Mouse (Mus musculus): ENCODE results near the gene Clptm1. TPM values are rescaled to one million over a fixed set of nuclear protein-coding genes. Genes with fewer than 3 reads are reported as not detected.

Clptm1 gene
- polyA plus RNA-seq, 1 experiment = 95.7 TPM

DNA sequence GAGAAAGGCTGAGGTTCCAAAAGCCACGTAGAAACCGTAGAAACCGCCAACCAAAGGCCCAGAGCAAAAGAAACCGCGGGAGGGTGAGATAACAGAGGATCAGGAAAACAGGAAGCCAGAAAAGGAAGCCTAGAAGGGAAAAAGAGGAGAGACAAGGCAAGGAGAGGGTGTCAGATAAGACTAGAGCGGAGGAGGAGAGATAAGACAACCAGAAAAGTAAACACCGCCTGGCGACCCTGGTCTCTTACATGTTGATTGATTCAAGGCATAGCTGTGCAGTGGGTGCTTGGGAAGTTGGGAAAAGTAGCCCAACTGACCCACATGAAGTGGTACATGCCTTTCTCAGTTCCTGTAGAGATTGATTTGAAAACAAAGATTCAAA, 30.4 kb upstream of the Clptm1 start:
- TF ChIP-seq USF1 (IDR thresholded peaks at IDR 0.05; ENCODE audit: low read depth) (no peak), CEBPB (IDR thresholded peaks at IDR 0.05; ENCODE audit: low read depth) (no peak), MYOG (IDR thresholded peaks at IDR 0.05; ENCODE audit: control insufficient read depth, extremely low read depth, insufficient read length) (no peak)
- no peak overlapping the region for H3ac ChIP-seq (ENCODE audit: control insufficient read depth, insufficient read length, low read depth)
- H3K27me3 ChIP-seq (ENCODE audit: control insufficient read depth, insufficient read depth, insufficient read length) = no peaks in the 10 kb centered on the region
- H3K4me3 ChIP-seq (ENCODE audit: insufficient read depth, poor library complexity, severe bottlenecking) = no peak overlapping the region
- H3K36me3 ChIP-seq (ENCODE audit: control insufficient read depth, insufficient read depth) = no peaks in the 10 kb centered on the region
- H3K79me3 ChIP-seq (ENCODE audit: low read depth) = no peaks in the 10 kb centered on the region
- no peaks in the 10 kb centered on the region for H3K79me2 ChIP-seq (ENCODE audit: control insufficient read depth, insufficient read depth)

DNA sequence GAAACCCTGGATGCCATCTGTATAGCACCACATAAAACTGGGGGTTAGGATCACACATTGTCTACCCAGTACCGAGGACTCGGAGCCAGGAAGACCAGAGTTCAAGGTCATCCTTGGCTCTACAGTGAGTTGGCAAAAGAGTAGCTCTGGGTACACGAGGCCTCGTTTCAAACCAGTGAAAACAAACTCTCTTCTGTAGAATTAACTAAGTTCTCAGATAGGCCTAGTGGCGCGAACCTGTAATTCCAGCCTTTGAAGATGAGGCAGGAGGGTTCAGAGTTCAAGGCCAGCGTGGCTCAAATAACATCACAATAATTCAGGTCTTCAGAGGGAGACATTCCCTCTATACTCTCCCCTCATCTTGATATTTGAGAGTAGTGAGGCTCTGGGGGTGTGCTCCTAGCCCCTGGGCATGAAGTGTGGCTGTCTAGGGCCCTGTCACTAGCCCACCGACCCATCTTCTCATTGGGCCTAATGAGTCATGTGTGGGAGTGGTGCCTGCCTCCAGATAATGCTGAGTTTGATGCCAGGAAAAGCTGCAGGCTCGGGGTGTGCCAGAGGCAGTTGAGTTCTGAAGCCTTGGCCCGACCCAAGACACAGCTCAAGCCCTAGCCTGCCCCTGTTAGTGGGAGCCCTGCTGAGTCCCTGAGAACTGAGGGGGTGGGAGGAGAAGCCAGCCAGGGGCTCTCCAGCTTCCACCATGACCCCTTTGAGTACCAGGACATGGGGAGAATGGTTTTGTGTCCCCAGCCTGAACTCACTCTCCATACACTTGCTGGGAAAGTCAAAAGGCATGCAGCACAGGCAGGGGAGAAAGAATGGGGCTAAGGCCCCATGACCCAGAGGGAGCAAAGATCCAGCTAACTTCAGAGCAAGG, 29.7 kb upstream of the Clptm1 start:
- H3K79me2 ChIP-seq (ENCODE audit: control insufficient read depth, insufficient read depth) = no peaks in the 10 kb centered on the region
- no peaks in the 10 kb centered on the region for H3K36me3 ChIP-seq (ENCODE audit: control insufficient read depth, insufficient read depth)
- H3K79me3 ChIP-seq (ENCODE audit: low read depth) = no peaks in the 10 kb centered on the region
- no peak overlapping the region for H3K4me3 ChIP-seq (ENCODE audit: insufficient read depth, poor library complexity, severe bottlenecking)
- H3ac ChIP-seq (ENCODE audit: control insufficient read depth, insufficient read length, low read depth) = no peak overlapping the region
- no peaks in the 10 kb centered on the region for H3K27me3 ChIP-seq (ENCODE audit: control insufficient read depth, insufficient read depth, insufficient read length)
- no peak for TF ChIP-seq MYOG (IDR thresholded peaks at IDR 0.05; ENCODE audit: control insufficient read depth, extremely low read depth, insufficient read length)
- no peak for TF ChIP-seq CTCF (IDR thresholded peaks at IDR 0.05; ENCODE audit: control insufficient read depth, insufficient read depth, insufficient read length)
- TF ChIP-seq FOSL1 (IDR thresholded peaks at IDR 0.05; ENCODE audit: insufficient read depth, low read length, poor library complexity, severe bottlenecking) = no peak
- TF ChIP-seq USF1 (IDR thresholded peaks at IDR 0.05; ENCODE audit: low read depth) = no peak
- TF ChIP-seq MAX (IDR thresholded peaks at IDR 0.05) = no peak
- TF ChIP-seq CEBPB (IDR thresholded peaks at IDR 0.05; ENCODE audit: low read depth) = no peak
- no peak for TF ChIP-seq MYOD1 (IDR thresholded peaks at IDR 0.05; ENCODE audit: control insufficient read depth, insufficient read length, low read depth)

DNA sequence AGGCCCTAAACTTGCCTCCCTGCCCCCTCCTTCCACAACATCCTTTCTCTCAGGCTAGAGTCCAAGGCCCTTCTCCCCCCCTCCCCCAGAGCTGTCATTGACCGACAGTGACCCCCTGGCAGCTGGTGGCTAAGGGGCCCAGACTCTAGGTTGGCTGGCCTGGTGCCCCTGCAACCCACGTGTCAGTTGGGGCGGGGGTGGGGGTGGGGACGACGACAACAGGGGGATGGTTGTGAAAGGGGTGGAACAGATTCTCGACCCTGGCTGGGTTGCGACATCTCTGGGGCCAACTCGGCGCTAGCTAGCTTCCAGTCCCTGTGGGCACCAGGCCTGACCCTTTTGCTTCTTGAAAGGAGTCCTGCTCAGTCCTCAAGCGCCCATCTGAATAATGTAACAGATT, 28.6 kb upstream of the Clptm1 start:
- Histone ChIP-seq H3ac (ENCODE audit: control insufficient read depth, insufficient read length, low read depth) (no peak overlapping the region), H3K36me3 (ENCODE audit: control insufficient read depth, insufficient read depth) (no peaks in the 10 kb centered on the region), H3K27me3 (ENCODE audit: control insufficient read depth, insufficient read depth, insufficient read length) (peaks cover 4% of the 10 kb centered on the region), H3K79me3 (ENCODE audit: low read depth) (no peaks in the 10 kb centered on the region), H3K4me3 (ENCODE audit: insufficient read depth, poor library complexity, severe bottlenecking) (no peak overlapping the region), H3K79me2 (ENCODE audit: control insufficient read depth, insufficient read depth) (no peaks in the 10 kb centered on the region)
- no peak for TF ChIP-seq CTCF (IDR thresholded peaks at IDR 0.05; ENCODE audit: control insufficient read depth, insufficient read depth, insufficient read length)
- TF ChIP-seq MYOG (IDR thresholded peaks at IDR 0.05; ENCODE audit: control insufficient read depth, extremely low read depth, insufficient read length) = no peak
- no peak for TF ChIP-seq FOSL1 (IDR thresholded peaks at IDR 0.05; ENCODE audit: insufficient read depth, low read length, poor library complexity, severe bottlenecking)
- no peak for TF ChIP-seq USF1 (IDR thresholded peaks at IDR 0.05; ENCODE audit: low read depth)
- TF ChIP-seq MAX (IDR thresholded peaks at IDR 0.05) = no peak
- TF ChIP-seq MYOD1 (IDR thresholded peaks at IDR 0.05; ENCODE audit: control insufficient read depth, insufficient read length, low read depth) = no peak
- TF ChIP-seq CEBPB (IDR thresholded peaks at IDR 0.05; ENCODE audit: low read depth) = no peak

DNA sequence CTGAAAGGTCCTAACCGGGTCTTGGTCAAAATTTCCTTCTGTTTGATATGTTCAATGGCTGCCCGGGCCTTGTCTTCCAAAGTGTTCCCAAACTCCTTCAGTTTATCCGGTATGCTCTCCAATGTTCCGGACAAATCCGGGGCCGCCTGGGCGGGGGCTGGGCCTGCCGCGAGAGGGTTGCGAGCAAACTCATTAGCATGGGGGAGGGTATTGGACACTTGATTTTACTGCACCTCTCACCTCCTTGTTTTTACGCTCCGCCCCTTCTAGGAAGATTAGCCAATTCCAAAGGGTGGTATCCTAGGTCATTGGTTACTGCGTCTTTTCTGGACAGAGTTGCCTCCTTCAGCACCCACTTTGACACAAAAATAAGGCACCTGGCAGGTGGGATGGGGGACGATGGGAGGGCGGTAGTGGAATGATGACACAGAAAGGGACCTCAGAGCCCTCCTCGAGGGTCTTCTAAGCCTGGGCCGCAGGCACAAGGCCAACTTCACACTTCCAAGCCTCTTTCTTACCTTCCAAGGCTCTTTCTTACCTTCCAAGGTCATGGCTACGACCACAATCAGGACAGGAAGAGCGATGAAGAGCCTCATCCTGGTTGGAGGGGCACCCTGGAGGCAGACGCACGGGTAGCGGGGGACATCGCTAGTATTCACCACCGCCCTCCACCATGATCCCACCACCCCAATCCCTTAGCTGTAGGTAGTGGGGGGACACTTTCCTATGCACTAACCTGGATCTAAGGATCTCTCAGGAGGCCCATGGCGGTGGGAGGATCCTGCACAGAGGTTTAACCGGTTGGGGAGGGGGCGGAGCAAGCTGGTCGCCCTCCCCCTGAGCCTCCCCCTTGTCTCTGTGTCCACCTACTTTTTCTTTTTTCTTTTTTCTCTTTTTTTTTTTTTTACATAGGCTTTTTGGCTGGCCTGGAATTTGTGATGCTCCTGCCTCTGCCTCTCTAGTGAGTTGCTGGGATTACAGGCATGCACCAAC, 27.3 kb upstream of the Clptm1 start, which contains the start of gene Apoc1:
TSS of gene Apoc1 (minus strand) at position 788 of the 993 bp plus-strand sequence.
- Histone ChIP-seq H3K79me2 (ENCODE audit: control insufficient read depth, insufficient read depth) (no peaks in the 10 kb centered on the region), H3K79me3 (ENCODE audit: low read depth) (no peaks in the 10 kb centered on the region), H3K36me3 (ENCODE audit: control insufficient read depth, insufficient read depth) (no peaks in the 10 kb centered on the region), H3ac (ENCODE audit: control insufficient read depth, insufficient read length, low read depth) (no peak within 1 kb of the TSS), H3K27me3 (ENCODE audit: control insufficient read depth, insufficient read depth, insufficient read length) (peaks cover 4% of the 10 kb centered on the region), H3K4me3 (ENCODE audit: insufficient read depth, poor library complexity, severe bottlenecking) (no peak within 1 kb of the TSS)
- TF ChIP-seq FOSL1 (IDR thresholded peaks at IDR 0.05; ENCODE audit: insufficient read depth, low read length, poor library complexity, severe bottlenecking) (no peak), CEBPB (IDR thresholded peaks at IDR 0.05; ENCODE audit: low read depth) (no peak), MYOG (IDR thresholded peaks at IDR 0.05; ENCODE audit: control insufficient read depth, extremely low read depth, insufficient read length) (no peak), MYOD1 (IDR thresholded peaks at IDR 0.05; ENCODE audit: control insufficient read depth, insufficient read length, low read depth) (no peak), CTCF (IDR thresholded peaks at IDR 0.05; ENCODE audit: control insufficient read depth, insufficient read depth, insufficient read length) (no peak)

DNA sequence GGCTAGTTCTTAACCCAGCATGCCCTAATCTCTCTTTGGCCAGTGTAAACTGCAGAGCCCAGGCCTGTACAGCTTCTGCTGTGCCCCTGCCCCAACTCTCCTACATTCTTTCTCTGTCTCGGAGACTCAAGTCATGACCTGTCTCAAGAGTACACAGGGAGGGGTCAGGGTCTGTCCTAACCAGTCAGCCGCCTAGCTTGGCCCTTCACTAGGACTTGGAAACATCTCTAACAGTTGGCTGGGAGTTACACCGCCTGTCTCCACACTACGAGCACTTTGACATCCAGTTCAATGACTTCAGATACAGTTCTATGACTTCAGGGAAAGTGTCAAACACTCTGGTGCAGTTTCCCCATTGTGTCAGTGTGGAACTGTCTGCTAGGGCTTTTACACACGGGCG, 26.6 kb upstream of the Clptm1 start:
- TF ChIP-seq MAX (IDR thresholded peaks at IDR 0.05) (no peak), FOSL1 (IDR thresholded peaks at IDR 0.05; ENCODE audit: insufficient read depth, low read length, poor library complexity, severe bottlenecking) (no peak), USF1 (IDR thresholded peaks at IDR 0.05; ENCODE audit: low read depth) (no peak), MYOG (IDR thresholded peaks at IDR 0.05; ENCODE audit: control insufficient read depth, extremely low read depth, insufficient read length) (no peak), CTCF (IDR thresholded peaks at IDR 0.05; ENCODE audit: control insufficient read depth, insufficient read depth, insufficient read length) (no peak), CEBPB (IDR thresholded peaks at IDR 0.05; ENCODE audit: low read depth) (no peak), MYOD1 (IDR thresholded peaks at IDR 0.05; ENCODE audit: control insufficient read depth, insufficient read length, low read depth) (no peak)
- Histone ChIP-seq H3K79me3 (ENCODE audit: low read depth) (no peaks in the 10 kb centered on the region), H3K36me3 (ENCODE audit: control insufficient read depth, insufficient read depth) (no peaks in the 10 kb centered on the region), H3ac (ENCODE audit: control insufficient read depth, insufficient read length, low read depth) (no peak overlapping the region), H3K79me2 (ENCODE audit: control insufficient read depth, insufficient read depth) (no peaks in the 10 kb centered on the region), H3K4me3 (ENCODE audit: insufficient read depth, poor library complexity, severe bottlenecking) (no peak overlapping the region), H3K27me3 (ENCODE audit: control insufficient read depth, insufficient read depth, insufficient read length) (peaks cover 4% of the 10 kb centered on the region)

Data from C2C12 (cell line).